Mouse (Mus musculus) left cerebral cortex, postnatal 25 days (tissue): ENCODE measurements around the gene Scn8a. TPM values are rescaled to one million over a fixed set of nuclear protein-coding genes. Genes with fewer than 3 reads are reported as not detected.
A peak's percentile ranks its signal among the peaks of the same experiment; 100 is the strongest.

Experiments
- DNase-seq, 2 experiments: peaks; one replicate each; pipeline ENCODE4 v3.0.0; 2022; ENCODE audit warnings: low spot score in 2 of 2, mixed read lengths in 1 of 2
- intact Hi-C: fragments of 180-260 bp; cut with DNase I; formaldehyde crosslinking; loops from one replicate; pipeline ENCODE4 v1.15.1; 2025
- total RNA-seq, 2 experiments: library from RNA; stranded (reverse); gene quantifications; 2 replicates each; pipeline ENCODE4 v1.2.3; 2021

The Scn8a gene
- total RNA-seq, 2 experiments from 2014 or later = 212 to 242 TPM

DNA sequence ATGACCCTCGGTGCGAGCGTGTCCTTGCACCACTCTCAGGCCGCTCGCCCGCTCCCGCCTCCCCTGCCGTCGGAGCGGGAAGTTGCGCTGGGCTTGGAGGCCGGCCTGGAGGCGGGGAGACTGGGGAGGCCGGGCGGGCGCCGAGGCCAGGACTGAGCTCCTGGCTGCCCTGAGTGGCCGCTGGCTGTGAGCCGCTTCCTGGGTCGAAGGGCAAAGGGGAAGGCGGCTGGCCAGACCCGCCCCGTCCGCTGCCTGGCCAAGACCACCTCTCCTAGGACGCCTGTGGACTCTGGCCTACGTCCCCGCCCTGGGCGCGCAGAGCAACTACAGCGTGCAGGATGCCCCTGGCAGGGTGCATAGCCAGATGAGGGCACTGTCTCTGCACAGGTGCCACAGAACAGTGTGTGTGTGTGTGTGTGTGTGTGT lies 209.1 kb downstream of the Scn8a start:
- intact Hi-C loops = no loop called here
- DNase-seq = peak; percentile 52 to 64

- intact Hi-C loops = no loop called here
- no peak for DNase-seq
Measured at GRCm38 (mm10) chr15:101080031-101080520, 210.4 kb downstream of the Scn8a start.

- intact Hi-C loops = no loop called here
- DNase-seq = no peak
Measured at GRCm38 (mm10) chr15:101081035-101081548, 211.4 kb downstream of the Scn8a start.

DNA sequence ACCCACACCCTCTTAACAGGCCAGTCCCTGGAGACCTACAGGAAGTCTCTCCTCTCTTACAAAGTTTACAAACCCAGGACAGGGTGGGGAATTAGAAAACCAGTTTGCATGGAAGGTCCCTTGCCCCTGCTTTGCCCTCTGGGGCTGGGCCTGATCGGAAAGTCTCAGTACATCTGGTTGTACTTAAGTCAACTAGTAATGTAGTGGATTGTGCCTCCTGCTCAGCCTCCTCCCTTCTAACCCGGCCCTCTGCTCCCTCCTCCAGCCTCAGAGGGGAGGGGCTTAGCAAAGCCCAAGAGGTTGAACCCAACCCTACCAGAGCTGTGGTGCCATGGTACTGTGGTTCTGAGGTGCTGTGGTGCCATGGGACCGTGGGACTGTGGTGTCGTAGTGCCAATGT lies 212.6 kb downstream of the Scn8a start:
- intact Hi-C loops = no loop called here
- DNase-seq = no peak

DNA sequence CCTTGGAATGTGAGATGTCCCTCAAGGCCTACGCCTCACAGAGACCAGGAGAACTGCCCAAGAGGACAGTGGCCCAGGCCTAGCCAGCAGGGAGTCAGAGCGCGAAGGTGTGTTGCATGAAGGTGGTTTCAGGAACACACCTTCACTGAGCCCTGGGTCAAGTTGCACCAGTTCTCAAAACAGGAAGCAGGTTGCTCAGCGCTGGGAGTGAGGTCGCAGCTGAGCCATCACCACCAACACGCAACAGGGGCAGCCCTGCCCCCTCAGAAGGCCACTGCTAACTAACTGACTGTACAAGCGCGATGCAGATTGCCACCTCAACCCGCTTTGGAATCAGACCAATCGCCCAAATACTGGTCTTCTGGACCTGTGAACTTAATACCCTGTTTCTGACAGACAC lies 214.8 kb downstream of the Scn8a start:
- no peak for DNase-seq
- intact Hi-C loops = no loop called here

GRCm38 (mm10) chr15:101086451-101086850 lies 216.8 kb downstream of the Scn8a start:
- no peak for DNase-seq
- intact Hi-C loops = no loop called here

GRCm38 (mm10) chr15:101086956-101087355 lies 217.3 kb downstream of the Scn8a start:
- intact Hi-C loops = no loop called here
- no peak for DNase-seq

GRCm38 (mm10) chr15:101088291-101088690 lies 218.6 kb downstream of the Scn8a start:
- peak in 1 of 2 experiments; percentile 49 for DNase-seq
- intact Hi-C loops = no loop called here

DNA sequence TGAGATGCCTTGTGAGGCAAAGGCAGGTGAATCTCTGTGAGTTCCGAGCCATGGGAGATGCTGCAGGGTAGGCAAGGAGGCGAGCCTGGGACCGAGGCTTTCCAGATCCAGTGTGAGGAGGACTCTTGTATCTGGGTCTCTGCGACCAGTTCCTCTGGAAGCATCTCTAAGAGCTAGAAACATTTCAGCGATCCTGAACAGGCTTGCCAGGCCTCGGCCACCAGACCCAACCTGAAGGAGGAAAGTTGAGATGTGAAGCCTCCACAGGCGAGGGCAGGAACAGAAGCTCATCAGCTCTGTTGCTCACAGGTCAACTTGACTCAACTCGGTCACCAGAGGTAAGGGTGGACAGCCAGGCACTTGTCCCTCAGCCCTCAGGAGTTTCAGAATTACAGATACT lies 221.9 kb downstream of the Scn8a start:
- intact Hi-C loops = no loop called here
- DNase-seq = no peak

DNA sequence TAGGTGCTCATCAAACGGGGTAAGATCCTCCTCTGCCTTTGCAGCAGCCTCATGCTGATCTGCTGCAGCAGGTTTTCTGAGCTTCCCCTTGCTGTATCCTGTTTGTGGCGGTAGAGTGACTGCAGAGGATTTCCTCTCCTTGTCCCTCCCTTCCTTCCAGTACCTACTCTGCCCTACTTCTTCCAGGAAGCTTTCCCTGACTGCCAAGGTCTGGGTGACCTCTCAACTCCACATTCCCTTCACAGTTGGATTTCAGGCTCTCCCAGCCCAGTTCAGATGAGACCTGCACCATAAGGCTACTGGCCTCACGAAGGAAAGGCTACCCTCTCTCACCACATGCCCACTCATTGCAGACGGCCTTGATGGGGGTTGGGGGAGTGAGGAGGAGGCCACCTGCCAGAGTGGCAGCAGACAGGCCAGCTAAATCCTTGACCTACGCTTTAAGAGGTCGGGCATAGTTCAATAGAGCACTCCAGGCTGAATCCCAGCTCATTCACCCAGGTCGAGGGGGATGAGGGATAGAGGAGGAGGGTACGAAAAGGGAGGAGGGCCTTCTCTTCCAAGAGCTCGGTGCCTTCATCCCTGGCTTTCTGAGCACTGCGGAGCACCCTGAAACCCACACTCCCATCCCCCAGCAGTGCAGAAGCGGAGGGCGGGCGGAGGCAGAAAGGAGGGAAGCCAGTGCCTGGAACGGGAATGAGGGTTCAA lies 222.6 kb downstream of the Scn8a start:
- intact Hi-C loops = no loop called here
- DNase-seq = no peak

DNA sequence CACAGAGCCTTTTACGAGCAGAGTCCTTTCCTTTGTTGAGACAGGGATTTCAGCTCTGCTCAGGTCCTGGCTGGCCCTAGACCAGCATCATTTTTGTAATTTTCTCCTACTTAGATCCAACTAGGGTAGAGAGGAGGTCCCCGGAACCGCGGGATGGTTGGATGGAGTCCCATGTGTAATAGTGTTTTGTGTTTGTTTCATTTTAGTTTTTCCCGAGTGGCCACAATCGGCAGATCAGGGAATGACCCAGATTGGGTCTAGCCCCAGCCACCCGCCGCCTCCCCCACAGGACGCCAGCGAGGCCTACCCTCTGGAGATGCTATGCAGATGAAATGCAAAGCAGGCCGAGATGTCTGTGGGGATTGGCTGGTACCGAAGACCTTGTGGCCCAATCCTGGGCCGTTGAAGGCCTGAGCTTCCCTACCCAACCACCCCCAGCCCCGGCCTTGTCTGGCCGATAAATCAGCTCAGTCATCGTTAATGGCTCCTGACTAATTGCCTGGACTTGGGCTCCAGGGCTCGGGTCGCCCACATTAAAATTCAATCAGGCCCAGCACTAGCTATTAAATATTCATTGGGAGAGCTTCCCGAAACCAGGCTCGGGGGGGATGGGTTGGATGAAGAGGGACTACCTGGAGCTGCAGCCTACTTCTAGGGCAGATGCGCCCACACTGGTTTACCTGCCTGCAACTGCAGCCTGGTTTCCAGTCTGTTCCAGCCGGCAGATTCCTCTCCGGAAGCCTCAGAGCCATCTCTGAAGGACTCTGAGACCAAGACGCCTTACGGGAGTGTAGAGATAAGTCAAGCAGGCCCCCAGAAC lies 223.4 kb downstream of the Scn8a start:
- intact Hi-C loops = no loop called here
- DNase-seq = peak in 1 of 2 experiments; percentile 62

- intact Hi-C loops = no loop called here
- DNase-seq = no peak
Measured at GRCm38 (mm10) chr15:101093988-101094387, 224.3 kb downstream of the Scn8a start.

GRCm38 (mm10) chr15:101094979-101095378 lies 225.3 kb downstream of the Scn8a start:
- intact Hi-C loops = no loop called here
- no peak for DNase-seq

- no peak for DNase-seq
- intact Hi-C loops = no loop called here
Measured at GRCm38 (mm10) chr15:101095392-101095791, 225.7 kb downstream of the Scn8a start.

Other genes starting within 250 kb of the Scn8a start
- gene Smagp, start 232.9 kb upstream of the Scn8a start, total RNA-seq = 1 to 10 TPM; 1.6 to 2.2 TPM
- 1 to 10 TPM; 5.5 to 6.7 TPM for gene Bin2, start 200.3 kb upstream of the Scn8a start, total RNA-seq
- 1 to 10 TPM; 1.7 to 5.0 TPM for gene Cela1, start 181.9 kb upstream of the Scn8a start, total RNA-seq
- gene Galnt6, start 140.5 kb upstream of the Scn8a start, total RNA-seq = 1 to 10 TPM; 2.9 to 4.0 TPM
- gene Slc4a8, start 108.1 kb upstream of the Scn8a start, total RNA-seq = 10 to 100 TPM; 66.5 to 79.7 TPM
- not detected for gene Gm47841, start 177.5 kb downstream of the Scn8a start, total RNA-seq
- gene Fignl2, start 208.7 kb downstream of the Scn8a start, total RNA-seq = 1 to 10 TPM; 1.5 to 1.8 TPM
- gene Ankrd33, start 245.9 kb downstream of the Scn8a start, total RNA-seq = not detected